Mouse (Mus musculus) midbrain, postnatal 0 days (tissue): ENCODE measurements around the gene Ccdc80. TPM values are rescaled to one million over a fixed set of nuclear protein-coding genes. Genes with fewer than 3 reads are reported as not detected.

ENCODE experiments used
- ATAC-seq: fragments of 200-750 bp; cut with Nextera tagmentation; 2 replicates; pipeline ENCODE4 v1.8.0; 2017; ENCODE audit warnings: moderate number of reproducible peaks, mild to moderate bottlenecking, moderate TSS enrichment, moderate library complexity; ENCODE audit not compliant: low FRiP score
- DNase-seq: peaks from one replicate; pipeline ENCODE4 v3.0.0-alpha.2; 2015; ENCODE audit warnings: low spot score
- H3K27ac ChIP-seq: fragments of 300-500 bp; sonication (generic); 2 replicates; pipeline ENCODE4 v1.5.1; 2014; ENCODE audit warnings: low read depth, mild to moderate bottlenecking, low read length, mixed read lengths
- H3K27me3 ChIP-seq: fragments of 300-500 bp; sonication (generic); 2 replicates; pipeline ENCODE4 v1.6.1; 2014; ENCODE audit warnings: low read length, control low read depth, mixed read lengths; ENCODE audit not compliant: insufficient read depth
- H3K36me3 ChIP-seq: fragments of 300-500 bp; sonication (generic); 2 replicates; pipeline ENCODE4 v1.6.1; 2014; ENCODE audit warnings: low read length, control low read depth, mixed read lengths; ENCODE audit not compliant: insufficient read depth
- H3K4me1 ChIP-seq: fragments of 300-500 bp; sonication (generic); 2 replicates; pipeline ENCODE4 v1.6.1; 2014; ENCODE audit warnings: mild to moderate bottlenecking, control low read depth, antibody characterized with exemption, low read length, mixed read lengths; ENCODE audit not compliant: insufficient read depth
- H3K4me2 ChIP-seq: fragments of 300-500 bp; sonication (generic); 2 replicates; pipeline ENCODE4 v1.6.1; 2014; ENCODE audit warnings: low read depth, mild to moderate bottlenecking, low read length, mixed read lengths; ENCODE audit not compliant: poor library complexity, severe bottlenecking
- H3K4me3 ChIP-seq: fragments of 300-500 bp; sonication (generic); 2 replicates; pipeline ENCODE4 v1.5.1; 2014; ENCODE audit warnings: low read depth, mild to moderate bottlenecking, low read length, moderate library complexity
- H3K9ac ChIP-seq: fragments of 300-500 bp; sonication (generic); replicated peaks from 2 replicates; pipeline ENCODE4 v1.6.1; 2014; ENCODE audit warnings: mild to moderate bottlenecking, low read length, moderate library complexity, mixed read lengths; ENCODE audit not compliant: poor library complexity, severe bottlenecking
- H3K9me3 ChIP-seq: fragments of 300-500 bp; sonication (generic); 2 replicates; pipeline ENCODE4 v1.6.1; 2016; ENCODE audit warnings: low read length, control low read depth
- CTCF ChIP-seq: IDR thresholded peaks from 2 replicates; pipeline ENCODE4 v1.5.1; 2016; ENCODE audit warnings: antibody characterized with exemption, mild to moderate bottlenecking
- WGBS: fragments of 180-500 bp; shearing (Covaris S2); extraction: QIAGEN DNeasy Blood & Tissue Kit; methylation state at CpG from one replicate; pipeline ENCODE4 v1.1.7; 2014; 5-methylcytosine and 5-hydroxymethylcytosine counted together
- polyA plus RNA-seq: library from polyadenylated mRNA; unstranded; fragments of >200 nt; fragmentation: Nextera tagmentation; extraction: Ambion mirVana; gene quantifications from 2 replicates; pipeline ENCODE4 v1.2.1, GENCODE M21; 2015
- total RNA-seq: library from RNA; depleted of rRNA; stranded (reverse); fragments of >200 nt; gene quantifications from 2 replicates; pipeline ENCODE4 v1.2.3, GENCODE M21; 2014

The Ccdc80 gene
- total and polyA plus RNA-seq, 2 experiments from 2014 or later = 5.5 to 9.5 TPM

DNA sequence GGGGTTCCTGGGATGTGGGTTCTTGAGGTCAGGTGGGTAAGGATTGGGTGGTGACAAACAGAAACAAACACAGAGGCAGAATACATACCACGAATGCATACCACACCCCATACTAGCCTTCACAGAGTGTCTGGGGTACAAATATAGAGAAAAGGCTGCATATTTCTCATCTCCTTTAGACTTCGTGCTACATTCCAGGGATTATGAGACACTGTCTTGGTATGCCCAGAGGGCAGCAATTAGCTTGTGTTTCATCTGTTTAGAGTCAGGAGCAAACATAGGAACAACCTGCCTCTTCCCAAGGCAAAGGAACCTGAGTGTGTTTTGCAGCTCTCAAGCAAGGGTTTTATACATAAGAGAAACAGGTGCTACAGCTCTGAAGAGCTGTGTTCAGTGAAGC is 21.8 kb upstream of the Ccdc80 start:
- 73% methylated on average over 2 of the region's 2 CpGs for WGBS
- no peak overlapping the region for H3K4me3 ChIP-seq
- no peak for ATAC-seq
- no peak overlapping the region for H3K9ac ChIP-seq
- H3K36me3 ChIP-seq = no peaks in the 10 kb centered on the region
- H3K27me3 ChIP-seq = no peaks in the 10 kb centered on the region
- no peaks in the 10 kb centered on the region for H3K9me3 ChIP-seq
- no peak overlapping the region for H3K27ac ChIP-seq
- no peak overlapping the region for H3K4me2 ChIP-seq
- no peak for DNase-seq
- TF ChIP-seq CTCF = no peak
- H3K4me1 ChIP-seq = no peaks in the 10 kb centered on the region

DNA sequence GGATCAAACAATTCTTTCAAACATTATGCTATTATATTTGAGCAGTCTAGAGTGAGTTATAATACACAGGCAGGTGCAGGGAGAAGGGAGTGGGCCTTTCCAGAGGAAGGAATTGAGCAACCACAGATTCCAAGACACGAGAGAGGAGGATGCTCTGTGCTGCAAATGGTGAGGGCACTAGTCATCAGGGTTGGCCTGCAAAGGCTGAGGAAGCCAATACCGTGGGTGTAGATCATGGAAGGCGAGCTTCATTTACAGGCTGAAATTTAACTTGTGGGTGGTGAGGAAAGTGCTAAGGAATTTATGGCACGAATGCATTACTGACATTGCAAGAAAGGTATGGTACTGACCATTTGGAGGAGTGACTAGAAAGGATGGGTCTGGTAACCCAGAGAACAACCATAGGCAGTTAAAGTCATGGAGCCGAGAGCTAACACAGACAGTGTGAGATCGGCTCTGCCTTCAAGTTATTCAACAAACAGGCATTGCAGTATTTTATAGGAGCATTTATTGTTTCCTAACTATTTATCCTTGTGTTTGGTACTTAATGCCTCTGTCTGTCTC is 15.6 kb upstream of the Ccdc80 start:
- Histone ChIP-seq H3K9me3 (no peaks in the 10 kb centered on the region), H3K4me3 (no peak overlapping the region), H3K4me2 (no peak overlapping the region), H3K9ac (no peak overlapping the region), H3K27ac (no peak overlapping the region), H3K27me3 (no peaks in the 10 kb centered on the region), H3K4me1 (no peaks in the 10 kb centered on the region), H3K36me3 (no peaks in the 10 kb centered on the region)
- DNase-seq = no peak
- 91% methylated on average over 6 of the region's 6 CpGs for WGBS
- no peak for TF ChIP-seq CTCF
- ATAC-seq = no peak

DNA sequence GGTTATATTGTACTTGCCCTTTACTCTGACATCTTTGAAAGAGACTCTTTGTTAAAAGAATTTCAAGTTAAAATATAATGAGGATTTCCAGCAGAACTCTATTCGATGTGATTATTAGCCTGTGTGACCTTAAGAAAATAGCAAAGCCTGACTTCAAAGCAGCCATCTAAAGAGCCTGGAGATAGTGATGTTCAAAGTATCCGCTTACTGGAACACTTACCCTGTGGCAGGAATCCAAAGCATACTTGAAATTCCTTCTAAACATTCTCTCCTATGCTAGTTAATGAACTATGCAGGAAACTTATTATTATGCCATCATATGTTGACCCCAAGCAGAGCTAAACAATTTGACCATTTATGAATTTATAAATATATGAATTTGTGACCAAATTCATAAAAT is 13.9 kb upstream of the Ccdc80 start:
- Histone ChIP-seq H3K4me1 (no peaks in the 10 kb centered on the region), H3K9me3 (no peaks in the 10 kb centered on the region), H3K4me2 (no peak overlapping the region), H3K4me3 (no peak overlapping the region), H3K36me3 (no peaks in the 10 kb centered on the region), H3K9ac (no peak overlapping the region), H3K27ac (no peak overlapping the region), H3K27me3 (no peaks in the 10 kb centered on the region)
- no peak for TF ChIP-seq CTCF
- WGBS = 47% methylated on average over 2 of the region's 2 CpGs
- DNase-seq (no peak), ATAC-seq (no peak)

DNA sequence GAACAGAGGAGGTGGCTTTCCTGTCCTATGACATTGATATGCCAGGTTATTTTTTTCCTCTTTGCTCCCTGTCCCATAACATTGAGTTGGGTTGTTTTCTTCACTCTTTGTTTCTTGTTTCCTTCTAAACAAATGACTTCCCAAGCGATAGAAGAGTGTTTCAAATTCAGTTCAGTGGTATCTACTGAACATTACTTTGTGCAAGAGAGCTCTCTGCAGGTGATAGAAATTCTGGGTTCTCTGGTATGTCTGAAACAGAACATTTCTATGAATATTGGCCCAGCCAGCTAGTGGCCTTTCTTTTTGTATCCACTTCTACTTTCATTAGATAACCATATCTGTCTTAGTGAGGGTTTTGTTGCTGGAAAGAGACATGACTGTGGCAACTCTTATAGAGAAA is 4.4 kb upstream of the Ccdc80 start:
- H3K4me3 ChIP-seq = no peak overlapping the region
- 79% methylated on average over 1 of the region's 1 CpGs for WGBS
- no peaks in the 10 kb centered on the region for H3K4me1 ChIP-seq

DNA sequence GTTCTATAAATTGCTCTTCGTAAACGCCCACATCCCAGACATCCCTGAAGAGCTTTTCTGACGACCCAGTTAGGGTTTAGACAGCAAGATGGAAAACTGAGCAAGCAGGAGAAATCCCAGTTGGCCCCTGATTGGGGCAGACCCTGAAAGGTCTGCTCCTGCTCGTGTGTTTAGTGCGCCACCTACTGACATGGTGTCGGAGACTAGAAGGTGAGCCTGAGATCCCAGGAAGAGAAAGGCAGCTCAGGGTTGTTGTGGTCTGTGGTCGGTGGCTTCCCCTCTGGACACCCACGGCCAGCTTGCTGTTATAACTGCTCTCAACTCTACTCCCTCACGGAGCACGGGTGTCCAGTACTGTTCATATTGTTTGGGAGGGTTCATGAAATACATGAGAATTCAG is 3.2 kb upstream of the Ccdc80 start:
- H3K9me3 ChIP-seq = no peaks in the 10 kb centered on the region
- peak; percentile 88 for TF ChIP-seq CTCF
- H3K9ac ChIP-seq = no peak overlapping the region
- 14% methylated on average over 10 of the region's 10 CpGs for WGBS
- DNase-seq = peak; percentile 84
- H3K36me3 ChIP-seq = no peaks in the 10 kb centered on the region
- 0 out of 2 replicates have a peak, but pooled peaks cover 4% of the 10 kb centered on the region for H3K4me1 ChIP-seq
- H3K4me3 ChIP-seq = no peak overlapping the region
- H3K4me2 ChIP-seq = no peak overlapping the region
- peak; percentile 86 for ATAC-seq
- no peaks in the 10 kb centered on the region for H3K27me3 ChIP-seq
- no peak overlapping the region for H3K27ac ChIP-seq

More for the DNA sequence above, 4.4 kb upstream of the Ccdc80 start:
- Histone ChIP-seq H3K36me3 (no peaks in the 10 kb centered on the region), H3K9ac (no peak overlapping the region), H3K4me2 (no peak overlapping the region), H3K9me3 (no peaks in the 10 kb centered on the region), H3K27me3 (no peaks in the 10 kb centered on the region), H3K27ac (no peak overlapping the region)
- no peak for TF ChIP-seq CTCF
- DNase-seq (no peak), ATAC-seq (no peak)

GRCm38 (mm10) chr16:45094136-45094756 is 1.0 kb downstream of the Ccdc80 start:
- H3K4me1 ChIP-seq = 0 out of 2 replicates have a peak, but pooled peaks cover 4% of the 10 kb centered on the region
- H3K9me3 ChIP-seq = no peaks in the 10 kb centered on the region
- no peak for ATAC-seq
- TF ChIP-seq CTCF = no peak
- H3K4me2 ChIP-seq = peak overlapping the region; percentile 58
- 10% methylated on average over 9 of the region's 9 CpGs for WGBS
- H3K27ac ChIP-seq = no peak overlapping the region
- peak overlapping the region; percentile 28 for H3K4me3 ChIP-seq
- H3K27me3 ChIP-seq = no peaks in the 10 kb centered on the region
- H3K36me3 ChIP-seq = no peaks in the 10 kb centered on the region
- H3K9ac ChIP-seq = no peak overlapping the region; the same call in 1 of the 2 replicates
- no peak for DNase-seq
